Mouse (Mus musculus): ENCODE results near the gene Cep104.

The Cep104 gene

GRCm38 (mm10) chr4:154051401-154051800 lies 76.4 kb downstream of the Cep104 start:
- DNase-seq (ENCODE audit: low read depth) = no peak

GRCm38 (mm10) chr4:154053065-154053464 lies 78.1 kb downstream of the Cep104 start:
- no peak for DNase-seq (ENCODE audit: low read depth)

- DNase-seq (ENCODE audit: low read depth) = no peak
Observed at GRCm38 (mm10) chr4:154055482-154055881, 80.5 kb downstream of the Cep104 start.

- peak; percentile 41 for DNase-seq (ENCODE audit: low read depth)
Observed at GRCm38 (mm10) chr4:154056046-154056445, 81.1 kb downstream of the Cep104 start.

GRCm38 (mm10) chr4:154056661-154057060 lies 81.7 kb downstream of the Cep104 start:
- DNase-seq (ENCODE audit: low read depth) = peak; percentile 54

GRCm38 (mm10) chr4:154057696-154058095 lies 82.7 kb downstream of the Cep104 start:
- peak; percentile 61 for DNase-seq (ENCODE audit: low read depth)
